Mouse (Mus musculus) embryonic facial prominence, embryonic 12.5 days (tissue): ENCODE measurements around the gene Garnl3. TPM values are rescaled to one million over a fixed set of nuclear protein-coding genes. Genes with fewer than 3 reads are reported as not detected.
A peak's percentile ranks its signal among the peaks of the same experiment; 100 is the strongest.

ENCODE experiments used
- ATAC-seq: fragments of 200-750 bp; cut with Nextera tagmentation; 2 replicates; pipeline ENCODE4 v1.8.0; 2017; ENCODE audit not compliant: insufficient number of reproducible peaks, insufficient read depth, low FRiP score, low TSS enrichment
- H3K27ac ChIP-seq: fragments of 300-500 bp; sonication (generic); 2 replicates; pipeline ENCODE4 v1.5.1; 2016; ENCODE audit warnings: mild to moderate bottlenecking
- H3K27me3 ChIP-seq: fragments of 300-500 bp; sonication (generic); 2 replicates; pipeline ENCODE4 v1.6.1; 2016; ENCODE audit warnings: mild to moderate bottlenecking, moderate library complexity
- H3K36me3 ChIP-seq: fragments of 300-500 bp; sonication (generic); 2 replicates; pipeline ENCODE4 v1.6.1; 2016; ENCODE audit warnings: mild to moderate bottlenecking
- H3K4me1 ChIP-seq: fragments of 300-500 bp; sonication (generic); 2 replicates; pipeline ENCODE4 v1.6.1; 2016
- H3K4me2 ChIP-seq: fragments of 300-500 bp; sonication (generic); replicated peaks from 2 replicates; pipeline ENCODE4 v1.6.1; 2016; ENCODE audit warnings: mild to moderate bottlenecking, moderate library complexity
- H3K4me3 ChIP-seq: fragments of 300-500 bp; sonication (generic); 2 replicates; pipeline ENCODE4 v1.5.1; 2016; ENCODE audit warnings: mild to moderate bottlenecking
- H3K9ac ChIP-seq: fragments of 300-500 bp; sonication (generic); 2 replicates; pipeline ENCODE4 v1.6.1; 2016; ENCODE audit warnings: mild to moderate bottlenecking, moderate library complexity
- H3K9me3 ChIP-seq: fragments of 300-500 bp; sonication (generic); 2 replicates; pipeline ENCODE4 v1.6.1; 2016; ENCODE audit warnings: mild to moderate bottlenecking, moderate library complexity
- WGBS: fragments of 180-500 bp; shearing (Covaris S2); methylation state at CpG from one replicate; pipeline ENCODE4 v1.1.7; 2016; 5-methylcytosine and 5-hydroxymethylcytosine counted together
- polyA plus RNA-seq: library from polyadenylated mRNA; unstranded; fragments of >200 nt; fragmentation: Nextera tagmentation; extraction: Ambion mirVana; gene quantifications from 2 replicates; pipeline ENCODE4 v1.2.1, GENCODE M21; 2016

Garnl3 gene
- 12.3 and 14.3 TPM in 2 replicates for polyA plus RNA-seq

DNA sequence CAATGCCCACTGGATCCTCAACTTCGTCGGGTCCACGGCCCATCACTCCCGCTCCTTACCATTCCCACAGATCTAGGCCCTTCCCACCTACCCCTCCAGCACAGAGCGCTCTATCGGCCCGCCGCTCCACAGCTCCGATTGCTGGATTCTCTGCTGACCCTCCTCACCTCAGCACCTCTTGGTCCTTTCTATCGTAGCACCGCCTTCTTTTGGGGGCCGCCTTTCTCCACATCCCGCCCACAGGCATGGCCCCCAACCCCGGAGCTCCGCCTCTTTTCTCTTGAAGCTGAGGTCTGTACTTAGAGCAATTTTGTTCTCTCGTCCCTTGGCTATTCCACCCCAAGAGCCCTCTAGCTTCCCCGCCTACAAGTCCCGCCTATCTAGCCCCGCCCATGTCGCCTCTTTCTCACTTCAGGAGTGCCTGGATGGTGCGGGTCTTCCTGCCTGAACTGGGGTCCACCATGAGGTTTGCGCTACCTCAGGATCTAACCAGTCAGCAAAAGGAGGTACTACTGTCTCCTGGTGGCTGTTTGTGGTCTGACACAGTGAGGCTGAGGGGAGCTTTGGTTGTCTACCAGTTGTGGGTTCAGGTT, at the start of gene Garnl3:
Gene Garnl3, minus strand, starts transcription at position 155 of the 593 bp plus-strand sequence.
- Histone ChIP-seq H3K9me3 (no peaks in the 10 kb centered on the region), H3K9ac (0 out of 2 replicates have a peak within 1 kb of the TSS, but pooled peaks have one; percentile 65), H3K27ac (0 out of 2 replicates have a peak within 1 kb of the TSS, but pooled peaks have one; percentile 5), H3K4me1 (peaks cover 9% of the 10 kb centered on the region), H3K27me3 (peaks cover 20% of the 10 kb centered on the region), H3K4me2 (peak within 1 kb of the TSS; percentile 96), H3K4me3 (peak within 1 kb of the TSS; percentile 64), H3K36me3 (no peaks in the 10 kb centered on the region)
- peak; percentile 59 for ATAC-seq
- WGBS: under 1% methylated on average over 22 of the region's 22 CpGs

DNA sequence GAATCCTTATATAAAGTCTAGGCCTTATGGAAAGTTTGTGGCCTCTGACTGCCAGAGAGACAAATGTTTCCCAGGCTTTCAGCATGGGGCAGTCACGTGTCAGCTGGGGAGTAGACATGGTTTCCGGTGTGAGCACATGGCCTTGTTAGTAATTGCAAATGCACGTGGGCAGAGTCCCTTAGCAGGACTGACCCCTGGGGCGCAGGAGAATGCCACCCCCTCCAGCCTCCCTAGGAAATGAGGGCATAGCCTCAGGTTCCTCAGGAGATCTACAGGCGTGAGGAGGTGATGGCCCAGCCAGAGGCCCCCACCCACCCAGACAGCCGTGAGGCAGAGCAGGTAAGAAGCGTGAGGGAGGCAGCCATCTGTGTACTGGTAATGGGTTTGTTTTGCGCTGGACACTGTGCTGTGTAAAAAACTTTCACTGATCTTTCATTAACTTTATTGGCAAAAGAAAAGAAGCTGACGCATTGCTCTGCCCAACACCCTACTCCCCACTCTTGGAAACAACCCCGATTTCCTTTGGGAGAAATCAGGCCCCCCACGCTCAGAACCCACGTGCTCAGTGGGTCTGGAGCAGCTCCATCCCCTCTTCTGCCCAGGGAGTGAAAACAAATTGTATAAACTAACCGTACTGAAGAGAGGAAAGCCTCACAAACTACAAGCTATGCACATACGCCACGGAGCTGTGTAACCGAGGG, 48.6 kb upstream of the Garnl3 start:
- ATAC-seq: no peak
- Histone ChIP-seq H3K27ac (peak overlapping the region; percentile 60; the same call in 1 of the 2 replicates), H3K36me3 (no peaks in the 10 kb centered on the region), H3K4me2 (no peak overlapping the region), H3K9me3 (no peaks in the 10 kb centered on the region), H3K4me3 (no peak overlapping the region), H3K27me3 (no peaks in the 10 kb centered on the region), H3K9ac (no peak overlapping the region), H3K4me1 (peaks cover 30% of the 10 kb centered on the region)
- WGBS: 59% methylated on average over 16 of the region's 16 CpGs

DNA sequence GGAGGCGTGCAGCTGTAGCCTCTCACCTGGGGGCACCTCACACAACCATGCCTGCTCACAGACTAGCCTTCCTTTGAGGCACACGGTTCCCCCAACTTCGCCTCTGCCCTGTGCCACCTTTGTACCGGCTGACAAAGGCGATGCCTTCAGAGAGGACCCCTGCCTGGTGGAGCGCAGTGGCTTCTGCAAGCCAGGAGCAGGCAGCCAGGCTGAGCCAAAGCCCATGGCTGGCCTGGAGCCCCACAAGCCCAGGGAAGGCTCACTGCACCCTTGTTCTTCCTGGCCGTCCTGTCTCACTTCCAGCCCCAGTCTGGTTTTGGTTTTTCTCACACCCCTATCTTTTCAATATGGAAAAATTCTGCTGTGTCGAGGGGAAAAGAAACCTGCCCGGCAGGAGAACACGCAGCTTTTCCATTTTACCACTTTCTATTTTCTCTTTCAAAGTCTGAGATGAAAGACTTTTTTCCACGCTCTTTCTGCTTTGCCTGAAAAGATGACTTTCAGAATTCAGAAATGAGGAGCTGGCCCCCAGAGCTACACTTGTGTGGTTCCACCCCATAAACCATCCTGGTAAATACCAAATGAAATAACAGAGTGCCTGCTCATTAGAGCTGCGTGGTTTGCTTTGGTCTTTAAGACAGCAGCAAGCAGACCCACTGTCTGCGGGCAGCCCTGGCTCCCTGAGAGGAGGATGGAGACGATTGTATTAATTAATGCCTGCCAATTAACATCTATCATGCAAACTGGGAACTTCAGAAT, 47.9 kb upstream of the Garnl3 start:
- H3K27ac ChIP-seq: peak overlapping the region; percentile 60; the same call in 1 of the 2 replicates
- no peaks in the 10 kb centered on the region for H3K36me3 ChIP-seq
- 65% methylated on average over 14 of the region's 14 CpGs for WGBS
- H3K9me3 ChIP-seq: no peaks in the 10 kb centered on the region
- peaks cover 30% of the 10 kb centered on the region for H3K4me1 ChIP-seq
- no peak overlapping the region for H3K9ac ChIP-seq
- ATAC-seq: no peak
- H3K4me3 ChIP-seq: no peak overlapping the region
- H3K27me3 ChIP-seq: no peaks in the 10 kb centered on the region
- H3K4me2 ChIP-seq: no peak overlapping the region

DNA sequence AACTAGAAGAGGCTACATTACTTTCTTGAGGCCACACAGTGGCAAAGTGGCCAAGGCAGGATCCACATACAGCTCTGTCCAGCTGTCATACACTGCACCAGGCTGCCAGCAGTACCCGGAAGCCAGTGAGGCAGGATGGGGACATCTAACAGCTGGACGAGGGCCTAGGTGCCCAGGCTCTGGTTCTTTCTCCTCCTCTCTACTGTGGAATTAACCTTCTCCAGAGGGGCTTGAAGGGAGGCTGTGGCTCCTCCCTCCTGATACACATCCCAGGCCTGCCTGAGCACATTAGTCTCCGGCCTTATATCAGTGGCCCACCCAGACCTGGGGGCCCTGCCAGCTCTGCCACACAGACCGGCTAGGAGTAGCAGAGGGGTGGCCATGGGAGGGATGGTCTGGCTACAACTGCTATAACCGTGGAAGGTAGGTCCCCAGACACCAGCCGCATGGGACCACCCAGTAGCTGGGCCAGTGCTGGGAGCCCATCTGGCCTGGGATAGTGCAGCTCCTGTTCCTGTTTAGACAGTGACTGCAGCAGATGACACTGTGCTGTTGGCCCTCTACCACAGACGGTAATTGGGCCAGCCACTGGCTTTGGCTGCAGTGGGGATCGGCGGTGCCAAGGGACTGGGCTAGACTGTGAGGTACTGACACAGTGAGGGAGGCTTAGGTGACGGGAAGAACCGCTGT, 46.9 kb upstream of the Garnl3 start:
- H3K4me3 ChIP-seq: no peak overlapping the region
- H3K27me3 ChIP-seq: no peaks in the 10 kb centered on the region
- H3K27ac ChIP-seq: no peak overlapping the region
- H3K9me3 ChIP-seq: no peaks in the 10 kb centered on the region
- ATAC-seq: 0 out of 2 replicates have a peak, but pooled peaks have one; percentile 8
- no peak overlapping the region for H3K4me2 ChIP-seq
- H3K9ac ChIP-seq: 0 out of 2 replicates have a peak overlapping the region, but pooled peaks have one; percentile 7
- WGBS: 59% methylated on average over 11 of the region's 11 CpGs
- H3K36me3 ChIP-seq: no peaks in the 10 kb centered on the region
- peaks cover 30% of the 10 kb centered on the region for H3K4me1 ChIP-seq

DNA sequence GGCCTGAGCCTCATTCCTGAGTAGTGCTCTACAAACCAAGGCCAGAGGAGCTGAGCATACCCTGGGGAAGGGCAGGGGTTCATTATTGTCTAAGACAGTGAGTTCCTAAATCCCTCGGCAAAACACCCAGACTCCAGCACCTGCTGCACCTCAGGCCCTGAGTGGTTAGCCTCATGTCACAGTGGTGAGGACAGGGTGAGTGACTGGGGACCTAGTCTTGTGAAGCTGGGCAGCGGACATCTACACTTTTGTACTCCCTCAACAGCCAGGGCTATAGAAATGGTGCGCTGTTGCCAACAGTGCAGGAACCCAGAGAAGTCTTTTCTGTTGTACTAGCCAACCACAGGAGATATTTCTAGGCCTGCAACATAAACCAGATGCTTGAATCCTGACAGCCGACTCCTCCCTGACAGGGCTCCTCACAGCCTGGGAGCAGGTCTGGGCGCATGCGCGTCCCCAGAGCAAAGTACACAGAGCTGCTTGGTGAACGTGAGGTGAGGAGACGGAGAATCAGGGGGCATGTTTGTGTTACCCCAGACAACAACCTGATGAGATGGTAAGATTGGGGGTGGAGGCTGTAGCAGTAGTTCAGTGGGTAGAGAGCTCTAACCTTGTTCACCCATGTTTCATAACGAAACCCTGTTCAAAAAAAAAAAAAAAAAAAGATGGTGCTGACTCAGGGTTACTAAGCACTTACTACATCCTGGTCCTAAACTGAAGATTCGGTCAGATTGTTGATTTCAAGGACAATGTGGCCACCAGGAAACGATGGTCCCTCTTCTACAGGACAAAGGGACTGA, 46.2 kb upstream of the Garnl3 start:
- Histone ChIP-seq H3K4me2 (no peak overlapping the region), H3K4me3 (no peak overlapping the region), H3K4me1 (peaks cover 30% of the 10 kb centered on the region), H3K27me3 (no peaks in the 10 kb centered on the region), H3K9me3 (no peaks in the 10 kb centered on the region), H3K9ac (0 out of 2 replicates have a peak overlapping the region, but pooled peaks have one; percentile 7), H3K27ac (peak overlapping the region; percentile 30; the same call in 1 of the 2 replicates), H3K36me3 (no peaks in the 10 kb centered on the region)
- no peak for ATAC-seq
- 77% methylated on average over 12 of the region's 12 CpGs for WGBS

DNA sequence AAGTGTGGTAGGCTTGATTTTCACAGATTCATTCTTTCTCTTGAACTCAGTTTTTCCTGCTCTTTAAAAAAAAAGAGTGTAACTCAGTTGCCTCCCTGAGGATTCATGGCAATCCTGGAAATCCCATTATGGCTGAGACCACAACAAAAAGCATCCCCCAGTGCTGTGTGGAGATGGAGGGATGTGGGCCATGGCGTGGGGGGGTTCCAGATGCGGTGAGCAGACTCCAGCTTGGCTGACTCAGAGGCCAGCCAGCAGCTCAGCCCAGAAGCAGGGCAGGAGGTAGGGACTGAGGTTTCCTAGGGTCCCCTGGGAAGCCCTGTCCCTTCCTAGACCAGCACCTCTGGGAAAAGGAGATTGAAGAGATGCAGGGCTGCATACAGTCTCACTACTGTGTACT, 45.5 kb upstream of the Garnl3 start:
- Histone ChIP-seq H3K27me3 (no peaks in the 10 kb centered on the region), H3K36me3 (no peaks in the 10 kb centered on the region), H3K4me1 (peaks cover 30% of the 10 kb centered on the region), H3K9me3 (no peaks in the 10 kb centered on the region), H3K27ac (0 out of 2 replicates have a peak overlapping the region, but pooled peaks have one; percentile 30), H3K9ac (peak overlapping the region; percentile 7; the same call in 1 of the 2 replicates), H3K4me2 (no peak overlapping the region), H3K4me3 (no peak overlapping the region)
- ATAC-seq: no peak
- WGBS: 68% methylated on average over 2 of the region's 2 CpGs

DNA sequence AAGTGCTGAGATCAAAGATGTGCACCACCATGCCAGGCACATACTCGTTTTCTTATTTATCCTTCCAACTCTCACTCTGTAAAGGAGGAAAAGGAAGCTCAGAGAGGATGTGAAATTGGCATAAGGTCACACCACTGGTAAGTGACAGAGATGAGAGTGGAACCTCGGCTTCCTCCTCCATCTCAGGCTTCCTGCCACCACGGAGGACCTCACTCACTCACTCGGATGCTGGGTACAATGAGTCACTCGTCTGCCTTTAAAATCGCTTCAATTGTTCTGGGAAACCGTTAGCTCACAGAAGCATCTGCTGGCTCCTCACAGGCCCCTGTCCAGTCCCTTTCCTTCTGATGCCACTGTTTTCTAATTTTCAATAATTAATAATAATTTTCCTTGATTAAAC, 45.1 kb upstream of the Garnl3 start:
- H3K36me3 ChIP-seq: no peaks in the 10 kb centered on the region
- H3K4me1 ChIP-seq: peaks cover 30% of the 10 kb centered on the region
- no peak for ATAC-seq
- H3K4me3 ChIP-seq: no peak overlapping the region
- H3K27ac ChIP-seq: no peak overlapping the region
- H3K4me2 ChIP-seq: no peak overlapping the region
- no peaks in the 10 kb centered on the region for H3K27me3 ChIP-seq
- 63% methylated on average over 7 of the region's 7 CpGs for WGBS
- H3K9me3 ChIP-seq: no peaks in the 10 kb centered on the region
- no peak overlapping the region for H3K9ac ChIP-seq

DNA sequence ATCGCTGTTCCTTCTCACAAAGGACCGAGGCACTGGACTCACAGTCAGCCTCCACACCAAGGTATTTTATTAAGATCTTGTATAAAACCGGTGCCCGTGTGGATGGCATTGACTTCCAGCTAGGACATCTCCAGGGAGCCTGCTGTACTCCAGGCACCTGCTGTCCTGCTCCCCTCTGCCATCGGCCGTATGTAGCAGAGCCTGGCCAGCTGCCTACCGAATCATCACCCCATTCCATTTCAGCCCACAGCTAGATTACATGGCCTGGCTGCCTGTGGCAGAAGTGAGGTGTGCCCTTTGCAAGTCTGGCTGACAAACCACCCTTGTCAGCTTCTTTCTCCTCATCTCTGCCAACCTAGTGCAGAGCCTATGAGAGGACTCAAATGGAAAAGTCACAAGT, 42.2 kb upstream of the Garnl3 start:
- H3K4me3 ChIP-seq: no peak overlapping the region
- no peak overlapping the region for H3K27ac ChIP-seq
- 91% methylated on average over 7 of the region's 7 CpGs for WGBS
- no peaks in the 10 kb centered on the region for H3K9me3 ChIP-seq
- H3K36me3 ChIP-seq: no peaks in the 10 kb centered on the region
- peaks cover 15% of the 10 kb centered on the region for H3K4me1 ChIP-seq
- no peaks in the 10 kb centered on the region for H3K27me3 ChIP-seq
- no peak overlapping the region for H3K4me2 ChIP-seq
- H3K9ac ChIP-seq: no peak overlapping the region
- no peak for ATAC-seq

DNA sequence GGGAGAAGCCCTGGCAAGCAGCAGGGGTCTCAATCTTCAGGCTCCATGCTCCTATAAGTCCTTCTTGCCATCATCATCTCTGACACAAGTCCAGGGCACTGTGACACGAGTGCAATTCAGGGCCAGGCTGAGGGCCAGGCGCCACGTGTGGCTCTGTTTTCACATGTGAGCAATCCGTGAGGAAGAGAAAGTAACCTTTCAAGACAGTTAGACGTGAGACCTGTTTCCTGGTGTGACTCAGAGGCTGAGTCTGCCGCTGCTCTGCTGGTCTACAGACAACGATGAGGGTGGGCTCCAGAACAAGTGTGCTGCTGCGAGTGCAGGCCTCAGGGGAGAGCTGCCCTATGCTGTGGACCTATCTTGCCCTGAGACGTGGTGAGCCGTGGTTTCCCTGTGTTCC, 41.7 kb upstream of the Garnl3 start:
- H3K36me3 ChIP-seq: no peaks in the 10 kb centered on the region
- H3K4me1 ChIP-seq: peaks cover 10% of the 10 kb centered on the region
- H3K4me3 ChIP-seq: no peak overlapping the region
- ATAC-seq: no peak
- H3K9me3 ChIP-seq: no peaks in the 10 kb centered on the region
- no peak overlapping the region for H3K27ac ChIP-seq
- H3K9ac ChIP-seq: no peak overlapping the region
- 74% methylated on average over 10 of the region's 10 CpGs for WGBS
- H3K27me3 ChIP-seq: no peaks in the 10 kb centered on the region
- no peak overlapping the region for H3K4me2 ChIP-seq

DNA sequence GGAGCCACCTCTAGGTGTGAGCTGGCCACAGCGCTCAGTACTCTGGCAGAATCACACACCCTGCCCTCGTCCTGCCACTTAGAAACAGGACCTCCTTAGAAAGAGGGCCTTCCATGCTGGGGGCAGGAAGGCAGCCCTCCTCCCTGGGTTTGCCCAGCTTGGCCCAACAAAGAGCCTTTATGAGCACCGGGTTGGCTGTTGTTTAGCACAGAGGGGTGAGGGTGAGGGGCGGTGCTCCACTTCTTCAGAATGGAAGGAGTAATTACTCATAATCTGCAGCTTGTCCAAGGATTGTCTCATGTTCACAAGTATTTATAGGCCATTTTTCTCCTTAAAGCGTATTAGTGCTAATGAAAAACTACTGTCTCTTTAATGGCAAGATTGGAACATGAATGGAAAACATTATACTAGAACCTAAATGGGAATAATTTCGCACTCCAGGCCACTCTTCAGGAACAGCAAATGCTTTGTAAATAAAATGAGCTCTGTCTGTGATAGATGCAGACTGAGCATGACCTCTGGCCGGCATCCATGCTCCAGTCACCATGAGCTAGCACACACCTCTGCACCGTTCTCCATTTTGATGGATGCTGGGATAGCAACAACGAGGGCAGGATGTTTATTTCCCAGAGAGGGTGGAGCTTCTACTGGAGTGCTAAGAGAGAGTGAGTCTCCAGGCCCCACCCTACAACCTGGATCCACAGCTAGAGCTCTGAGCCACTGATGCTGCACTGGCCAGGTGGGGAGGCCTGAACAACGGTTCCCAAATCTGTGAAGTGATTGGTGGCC, 39.5 kb upstream of the Garnl3 start:
- no peak for ATAC-seq
- Histone ChIP-seq H3K27me3 (no peaks in the 10 kb centered on the region), H3K36me3 (no peaks in the 10 kb centered on the region), H3K27ac (no peak overlapping the region), H3K4me1 (peaks cover 7% of the 10 kb centered on the region), H3K4me3 (no peak overlapping the region), H3K4me2 (no peak overlapping the region), H3K9me3 (no peaks in the 10 kb centered on the region), H3K9ac (no peak overlapping the region)
- 47% methylated on average over 10 of the region's 10 CpGs for whole genome bisulfite sequencing
